Mouse (Mus musculus) gastrocnemius, postnatal 10 days (tissue): Measurements from ENCODE around the gene Mettl7a1. TPM values are rescaled to one million over a fixed set of nuclear protein-coding genes. Genes with fewer than 3 reads are reported as not detected.
"Not testable (repeated sequence)": the region's sequence is repeated elsewhere in the genome, so short reads cannot be mapped to it uniquely, and the experiment has no call there.

ENCODE experiments used
- DNase-seq: peaks from one replicate; pipeline ENCODE4 v3.0.0; 2021; ENCODE audit warnings: mixed read lengths
- long read RNA-seq, 2 experiments: library from polyadenylated mRNA; stranded (forward); transcript quantifications; one replicate each; pipeline ENCODE4 v2.0.0; 2021
- total RNA-seq, 2 experiments: library from RNA; stranded (reverse); gene quantifications; 2 replicates each; pipeline ENCODE4 v1.2.3; 2021

The Mettl7a1 gene
- total RNA-seq, result 10 to 100 TPM; 17.7 to 18.5 TPM
- long read RNA-seq, experiment 1, partial matches to known transcripts, result 0 of 2 reads
- long read RNA-seq, experiment 1, other reads (novel, unspliced or antisense), result 1 of 2 reads
- long read RNA-seq, experiment 2, partial matches to known transcripts, result 0 of 1 reads
- long read RNA-seq, experiment 2, other reads (novel, unspliced or antisense), result 0 of 1 reads

GRCm38 (mm10) chr15:100304019-100304991 is at the start of gene Mettl7a1:
TSS of gene Mettl7a1 (plus strand) at chr15:100304140.
- DNase-seq, result peak; percentile 89

GRCm38 (mm10) chr15:100256386-100256785 is 47.6 kb upstream of the Mettl7a1 start:
- DNase-seq, result no peak

GRCm38 (mm10) chr15:100257305-100257704 is 46.6 kb upstream of the Mettl7a1 start:
- no peak for DNase-seq

GRCm38 (mm10) chr15:100258646-100259425 is 45.1 kb upstream of the Mettl7a1 start:
- no peak for DNase-seq

- DNase-seq, result not testable (repeated sequence)
Observed at GRCm38 (mm10) chr15:100260351-100260750, 43.6 kb upstream of the Mettl7a1 start.

GRCm38 (mm10) chr15:100263246-100263905 is 40.6 kb upstream of the Mettl7a1 start:
- DNase-seq, result no peak

- no peak for DNase-seq
Observed at GRCm38 (mm10) chr15:100265586-100266325, 38.2 kb upstream of the Mettl7a1 start.

GRCm38 (mm10) chr15:100268916-100269315 is 35.0 kb upstream of the Mettl7a1 start:
- no peak for DNase-seq

- no peak for DNase-seq
Observed at GRCm38 (mm10) chr15:100269776-100270175, 34.2 kb upstream of the Mettl7a1 start.

GRCm38 (mm10) chr15:100270609-100271008 is 33.3 kb upstream of the Mettl7a1 start:
- not testable (repeated sequence) for DNase-seq

GRCm38 (mm10) chr15:100271411-100271810 is 32.5 kb upstream of the Mettl7a1 start:
- DNase-seq, result no peak

GRCm38 (mm10) chr15:100273791-100274308 is 30.1 kb upstream of the Mettl7a1 start:
- DNase-seq, result not testable (repeated sequence)

GRCm38 (mm10) chr15:100274790-100275559 is 29.0 kb upstream of the Mettl7a1 start:
- DNase-seq, result no peak

- DNase-seq, result no peak
Observed at GRCm38 (mm10) chr15:100276403-100276802, 27.5 kb upstream of the Mettl7a1 start.

GRCm38 (mm10) chr15:100277586-100277985 is 26.4 kb upstream of the Mettl7a1 start:
- DNase-seq, result no peak

- no peak for DNase-seq
Observed at GRCm38 (mm10) chr15:100280626-100281025, 23.3 kb upstream of the Mettl7a1 start, which contains the start of gene Tmprss12. TSS of gene Tmprss12 (plus strand) at chr15:100280837.

GRCm38 (mm10) chr15:100288980-100289379 is 15.0 kb upstream of the Mettl7a1 start:
- no peak for DNase-seq

GRCm38 (mm10) chr15:100290858-100291257 is 13.1 kb upstream of the Mettl7a1 start:
- DNase-seq, result no peak

GRCm38 (mm10) chr15:100292326-100292725 is 11.6 kb upstream of the Mettl7a1 start:
- DNase-seq, result no peak

- DNase-seq, result no peak
Observed at GRCm38 (mm10) chr15:100297856-100298255, 6.1 kb upstream of the Mettl7a1 start.
